Mouse (Mus musculus): ENCODE results near the gene Gar1. TPM values are rescaled to one million over a fixed set of nuclear protein-coding genes. Genes with fewer than 3 reads are reported as not detected.

The Gar1 gene
- 61.4 and 73.9 TPM in 2 replicates for polyA plus RNA-seq (2012; rRNA removed)

DNA sequence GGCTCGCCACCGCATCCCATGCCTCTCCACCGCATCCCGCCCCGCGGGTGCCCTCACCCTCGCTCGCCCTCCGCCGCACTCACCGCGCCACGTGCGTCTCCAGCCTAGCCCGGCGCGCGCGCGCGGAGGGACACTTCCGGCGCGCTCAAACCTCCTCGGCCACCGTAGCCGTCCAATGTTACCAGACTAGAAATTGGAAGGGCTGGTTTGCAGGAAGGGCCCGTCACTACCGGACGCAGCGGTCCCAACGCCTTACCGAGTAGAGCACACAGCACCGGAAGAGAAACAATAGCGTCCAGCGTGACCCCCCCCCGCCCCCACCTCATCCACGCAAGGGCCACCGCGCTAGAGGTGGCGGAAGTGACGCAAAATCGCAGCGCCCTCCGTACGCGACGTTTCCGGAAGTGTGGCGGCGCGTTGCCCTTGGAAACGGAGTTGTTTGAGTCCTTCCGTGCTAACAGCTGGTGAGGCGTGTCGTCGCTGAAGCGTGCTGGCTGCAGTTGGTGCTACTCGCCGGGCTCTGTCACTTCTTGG is at the start of gene Gar1:
TSS of gene Gar1 (minus strand) at position 362 of the 534 bp plus-strand sequence.

GRCm38 (mm10) chr3:129878405-129879021 is 47.3 kb upstream of the Gar1 start, which contains the start of gene Pla2g12a:
Gene Pla2g12a, plus strand, starts transcription at chr3:129878606.

DNA sequence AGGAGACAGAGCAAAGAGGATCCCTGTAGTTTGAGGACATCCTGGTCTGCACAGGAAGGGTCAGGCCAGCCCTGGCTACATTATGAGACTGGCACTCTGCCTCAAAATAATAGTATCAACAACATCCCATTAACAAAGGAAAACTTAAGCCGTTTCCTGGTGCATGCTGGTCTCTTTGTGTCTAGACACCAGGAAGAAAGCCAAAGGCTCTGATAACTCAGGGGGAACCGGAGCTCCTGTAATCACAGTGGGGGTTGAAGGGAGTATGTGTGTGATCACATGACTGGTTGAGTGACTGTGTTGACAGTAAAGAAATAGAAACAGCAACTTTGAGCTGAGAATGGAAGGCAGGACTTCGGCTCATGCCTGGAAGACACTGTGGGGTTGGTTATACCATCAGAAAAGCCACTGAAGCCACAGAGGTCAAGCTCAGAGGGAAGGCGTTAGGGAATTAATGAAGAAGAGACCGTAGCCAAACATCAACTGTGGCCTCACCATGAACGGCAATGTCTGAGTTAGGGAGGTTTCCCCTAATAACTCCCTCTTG is 4.3 kb upstream of the Gar1 start, which contains the start of gene Cfi:
TSS of gene Cfi (plus strand) at position 497 of the 547 bp plus-strand sequence.

DNA sequence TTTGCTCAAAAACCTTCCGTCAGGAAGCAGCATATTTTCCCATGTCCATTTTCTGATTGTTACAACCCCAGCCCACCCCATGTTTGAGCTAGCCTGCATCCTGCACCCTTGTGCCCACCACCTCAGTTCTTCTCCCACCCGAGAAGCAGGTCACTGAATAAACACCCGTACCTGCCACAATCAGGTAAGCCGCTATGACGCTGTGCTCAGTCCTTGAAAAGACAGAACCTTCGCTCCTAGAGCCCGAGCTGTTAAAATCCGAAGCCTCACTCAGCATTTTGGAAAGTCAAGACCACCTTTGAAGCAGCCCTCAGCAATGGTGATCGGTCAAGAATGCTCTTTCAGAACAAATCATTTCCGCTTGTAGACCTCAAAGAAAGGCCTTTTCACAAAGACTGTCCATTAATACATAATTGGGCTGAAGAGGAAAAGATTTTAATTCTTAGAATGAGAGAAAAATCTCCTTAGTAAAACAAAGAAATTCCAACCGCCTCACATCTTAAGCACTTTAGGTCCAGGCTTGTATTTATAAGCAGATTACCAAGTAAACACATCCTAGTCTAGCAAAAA is 8.9 kb downstream of the Gar1 start, which contains the start of gene Rrh:
TSS of gene Rrh (minus strand) at position 382 of the 570 bp plus-strand sequence.

DNA sequence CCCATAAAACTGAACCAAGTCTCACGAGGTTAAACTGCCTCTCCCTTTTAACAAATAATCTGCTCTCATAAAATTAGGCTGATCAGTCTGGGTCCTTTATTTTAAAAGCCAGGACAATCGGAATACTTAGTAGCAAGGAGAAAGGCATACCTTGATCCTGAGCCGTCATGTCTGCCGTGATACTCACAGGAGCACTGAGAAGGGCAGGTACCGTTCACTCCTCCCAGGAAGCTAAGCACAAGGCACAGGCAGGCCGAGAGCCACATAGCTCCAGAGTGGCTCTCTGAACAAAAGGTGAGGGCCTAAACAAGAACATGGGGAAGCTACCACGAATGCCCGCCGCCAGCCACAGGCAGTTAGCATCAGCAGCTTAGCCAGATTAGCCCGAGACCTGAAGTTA is 27.4 kb downstream of the Gar1 start, which contains the start of gene Lrit3:
TSS of gene Lrit3 (minus strand) at position 266 of the 400 bp plus-strand sequence.

Other genes starting within 250 kb of the Gar1 start
- 4.6 and 5.3 TPM in 2 replicates for gene Egf, start 76.1 kb downstream of the Gar1 start, polyA plus RNA-seq (2012; rRNA removed)
- gene Lrit3, start 27.4 kb downstream of the Gar1 start, polyA plus RNA-seq (2012; rRNA removed), result 0.05 and 0.11 TPM in 2 replicates
- gene Rrh, start 8.8 kb downstream of the Gar1 start, polyA plus RNA-seq (2012; rRNA removed), result 0.43 and 0.64 TPM in 2 replicates
- 0.14 and 0.20 TPM in 2 replicates for gene Cfi, start 4.5 kb upstream of the Gar1 start, polyA plus RNA-seq (2012; rRNA removed)
- gene Pla2g12a, start 47.2 kb upstream of the Gar1 start, polyA plus RNA-seq (2012; rRNA removed), result 36.7 and 37.1 TPM in 2 replicates
- 21.7 and 24.4 TPM in 2 replicates for gene Casp6, start 70.0 kb upstream of the Gar1 start, polyA plus RNA-seq (2012; rRNA removed)
- 4.6 and 4.9 TPM in 2 replicates for gene Mcub, start 138.8 kb upstream of the Gar1 start, polyA plus RNA-seq (2012; rRNA removed)
- gene Sec24b, start 230.2 kb upstream of the Gar1 start, polyA plus RNA-seq (2012; rRNA removed), result 69.4 and 70.8 TPM in 2 replicates